Comparison of ENCODE assay signal across 8 mouse cellular contexts in genomic region chr19:58627406-58628337, GRCm38 (mm10). TPM values are rescaled to one million over a fixed set of nuclear protein-coding genes. Genes with fewer than 3 reads are reported as not detected.
A peak's percentile ranks its signal among the peaks of the same experiment; 100 is the strongest.
DNase-seq lines count a peak whose midpoint lies in the region; ATAC-seq and TF ChIP-seq lines count a peak whose summit lies in the region.

No protein-coding gene starts in this region.

- ATAC-seq in hindbrain, embryonic 13.5 days (ENCODE audit: low FRiP score): no peak
- no peak for ATAC-seq in liver, postnatal 0 days

- no peaks in the 10 kb centered on the region for H3K36me3 ChIP-seq in hindbrain, embryonic 13.5 days
- no peaks in the 10 kb centered on the region for H3K36me3 ChIP-seq in liver, postnatal 0 days (replicated peaks; ENCODE audit: insufficient read depth, low read length)
- H3K36me3 ChIP-seq in splenic B cell, adult 2 months (ENCODE audit: control insufficient read depth, insufficient read depth, low read length, poor library complexity, severe bottlenecking): no peaks in the 10 kb centered on the region

- no peak overlapping the region for H3K27ac ChIP-seq in hindbrain, embryonic 13.5 days
- H3K27ac ChIP-seq in liver, postnatal 0 days (ENCODE audit: low read depth): no peak overlapping the region

- no peaks in the 10 kb centered on the region for H3K27me3 ChIP-seq in hindbrain, embryonic 13.5 days
- H3K27me3 ChIP-seq in liver, postnatal 0 days (ENCODE audit: insufficient read depth, low read length): no peaks in the 10 kb centered on the region
- no peaks in the 10 kb centered on the region for H3K27me3 ChIP-seq in splenic B cell, adult 2 months (ENCODE audit: control insufficient read depth, insufficient read depth, low read length, poor library complexity, severe bottlenecking)

- TF ChIP-seq CTCF in liver, postnatal 0 days (IDR thresholded peaks at IDR 0.05; ENCODE audit: low read depth): peak; percentile 56

- H3K9ac ChIP-seq in hindbrain, embryonic 13.5 days: no peak overlapping the region; the same call in 1 of the 2 replicates
- no peak overlapping the region for H3K9ac ChIP-seq in liver, postnatal 0 days (replicated peaks)

- DNase-seq in cerebellum, postnatal 25 days: peak; percentile 4 to 13
- no peak for DNase-seq in cerebellum, adult 11-12 months
- DNase-seq in urinary bladder, adult 2 months (ENCODE audit: low spot score): peak; percentile 23
- no peak for DNase-seq in urinary bladder, postnatal 10 days (ENCODE audit: low spot score)
- DNase-seq in liver, postnatal 0 days: no peak
- DNase-seq in splenic B cell, adult 2 months (ENCODE audit: low read depth, low spot score): peak; percentile 19
- no peak for DNase-seq in spleen, postnatal 4 days (ENCODE audit: low spot score in 2 of 2)

- TF ChIP-seq EP300 in liver, postnatal 0 days (IDR thresholded peaks at IDR 0.05; ENCODE audit: low read depth): no peak

- H3K4me1 ChIP-seq in hindbrain, embryonic 13.5 days (replicated peaks): peaks cover 3% of the 10 kb centered on the region; the same call in 1 of the 2 replicates
- no peaks in the 10 kb centered on the region for H3K4me1 ChIP-seq in liver, postnatal 0 days (ENCODE audit: insufficient read depth)

- H3K4me2 ChIP-seq in hindbrain, embryonic 13.5 days: peak overlapping the region; percentile 25; the same call in 1 of the 2 replicates
- H3K4me2 ChIP-seq in liver, postnatal 0 days (ENCODE audit: low read depth, low read length): peak overlapping the region; percentile 42

- H3K4me3 ChIP-seq in hindbrain, embryonic 13.5 days: no peak overlapping the region
- H3K4me3 ChIP-seq in liver, postnatal 0 days (ENCODE audit: low read depth, low read length): no peak overlapping the region

- H3K9me3 ChIP-seq in hindbrain, embryonic 13.5 days: no peaks in the 10 kb centered on the region
- H3K9me3 ChIP-seq in liver, postnatal 0 days (ENCODE audit: low read length): no peaks in the 10 kb centered on the region

- 42% methylated on average over 22 of the region's 22 CpGs for WGBS in hindbrain, embryonic 13.5 days
- 41% methylated on average over 22 of the region's 22 CpGs for WGBS in liver, postnatal 0 days (ENCODE audit: insufficient replicate concordance)

RNA-seq across cellular contexts. Expression of gene Pnlip, which starts 24.6 kb away (rescaled TPM):
- polyA plus RNA-seq in urinary bladder, adult 2 months (2012; rRNA removed): 0.10 and 0.66 TPM in 2 replicates
- polyA plus RNA-seq in hindbrain, embryonic 13.5 days (2015; fragmentation: Nextera tagmentation; extraction: Ambion mirVana): 0.47 and 0.71 TPM in 2 replicates
- polyA plus RNA-seq in liver, postnatal 0 days (2015; fragmentation: Nextera tagmentation; extraction: Ambion mirVana): not detected in 2 replicates

Comparison
In these comparisons a context has a peak if more than half of its experiments do, and no peak if none do; other contexts are left out.
1. DNase-seq: peak in cerebellum, postnatal 25 days (2 of 2), urinary bladder, adult 2 months (single experiment) and splenic B cell, adult 2 months (single experiment); none in cerebellum, adult 11-12 months (single experiment), urinary bladder, postnatal 10 days (single experiment), liver, postnatal 0 days (single experiment) and spleen, postnatal 4 days (0 of 2).